Mouse (Mus musculus) kidney, adult 10 weeks (tissue): ENCODE measurements around the gene Mchr1. TPM values are rescaled to one million over a fixed set of nuclear protein-coding genes. Genes with fewer than 3 reads are reported as not detected.

ENCODE experiments used
- polyA plus RNA-seq: library from polyadenylated mRNA; stranded (reverse); fragments of 350-450 nt; fragmentation: Illumina TruSeq; extraction: RNeasy Lipid Tissue Mini Kit (QIAGEN cat#74804); gene quantifications from one replicate; pipeline ENCODE4 v1.2.3, GENCODE M21; 2014; ENCODE audit warnings: low read depth, low replicate concordance

Mchr1 gene
- not detected for polyA plus RNA-seq

GRCm38 (mm10) chr15:81235086-81235920, at the start of gene Mchr1:
TSS of gene Mchr1 (plus strand) at chr15:81235499.

GRCm38 (mm10) chr15:81190630-81191178, 44.6 kb upstream of the Mchr1 start, which contains the start of gene Mrtfa:
TSS of gene Mrtfa (minus strand) at chr15:81190757.

Other genes starting within 250 kb of the Mchr1 start
- gene Mrtfa, start 44.7 kb upstream of the Mchr1 start, polyA plus RNA-seq, result 0.36 TPM
- gene Slc25a17, start 125.3 kb downstream of the Mchr1 start, polyA plus RNA-seq, result 243 TPM
- gene St13, start 164.6 kb downstream of the Mchr1 start, polyA plus RNA-seq, result 550 TPM
- 12.0 TPM for gene Xpnpep3, start 164.6 kb downstream of the Mchr1 start, polyA plus RNA-seq
- 0.89 TPM for gene Dnajb7, start 172.8 kb downstream of the Mchr1 start, polyA plus RNA-seq
- gene Rbx1, start 230.8 kb downstream of the Mchr1 start, polyA plus RNA-seq, result 130 TPM